Mouse (Mus musculus): ENCODE measurements around the gene Fads3.

Fads3 gene

GRCm38 (mm10) chr19:10053692-10054260 lies 12.4 kb downstream of the Fads3 start:
- DNase-seq (ENCODE audit: low read depth) = no peak

- no peak for DNase-seq (ENCODE audit: low read depth)
These were observed 13.1 kb downstream of the Fads3 start for GRCm38 (mm10) chr19:10054361-10055075.

GRCm38 (mm10) chr19:10055261-10055660 lies 13.9 kb downstream of the Fads3 start:
- DNase-seq (ENCODE audit: low read depth) = no peak

GRCm38 (mm10) chr19:10055783-10056660 lies 14.7 kb downstream of the Fads3 start:
- no peak for DNase-seq (ENCODE audit: low read depth)

GRCm38 (mm10) chr19:10056686-10057085 lies 15.3 kb downstream of the Fads3 start:
- no peak for DNase-seq (ENCODE audit: low read depth)

- no peak for DNase-seq (ENCODE audit: low read depth)
These were observed 16.4 kb downstream of the Fads3 start for GRCm38 (mm10) chr19:10057486-10058351.

- DNase-seq (ENCODE audit: low read depth) = no peak
These were observed 17.0 kb downstream of the Fads3 start for GRCm38 (mm10) chr19:10058352-10058825.

GRCm38 (mm10) chr19:10058876-10059427 lies 17.6 kb downstream of the Fads3 start:
- no peak for DNase-seq (ENCODE audit: low read depth)

GRCm38 (mm10) chr19:10059911-10060567 lies 18.7 kb downstream of the Fads3 start:
- DNase-seq (ENCODE audit: low read depth) = no peak

GRCm38 (mm10) chr19:10060783-10061590 lies 19.6 kb downstream of the Fads3 start:
- no peak for DNase-seq (ENCODE audit: low read depth)

GRCm38 (mm10) chr19:10061624-10062023 lies 20.3 kb downstream of the Fads3 start:
- DNase-seq (ENCODE audit: low read depth) = no peak

- DNase-seq (ENCODE audit: low read depth) = no peak
These were observed 20.9 kb downstream of the Fads3 start for GRCm38 (mm10) chr19:10062292-10062691.

- no peak for DNase-seq (ENCODE audit: low read depth)
These were observed 21.5 kb downstream of the Fads3 start for GRCm38 (mm10) chr19:10062862-10063261.

GRCm38 (mm10) chr19:10064173-10065012 lies 23.0 kb downstream of the Fads3 start:
- DNase-seq (ENCODE audit: low read depth) = no peak

- no peak for DNase-seq (ENCODE audit: low read depth)
These were observed 24.3 kb downstream of the Fads3 start for GRCm38 (mm10) chr19:10065465-10066188.

GRCm38 (mm10) chr19:10066189-10066500 lies 24.8 kb downstream of the Fads3 start:
- DNase-seq (ENCODE audit: low read depth) = no peak

GRCm38 (mm10) chr19:10066502-10066901 lies 25.1 kb downstream of the Fads3 start:
- DNase-seq (ENCODE audit: low read depth) = no peak

GRCm38 (mm10) chr19:10067701-10068100 lies 26.3 kb downstream of the Fads3 start:
- DNase-seq (ENCODE audit: low read depth) = no peak

Data from fibroblast of lung, adult 2 months (primary cell).